Mouse (Mus musculus) G1E (cell line): ENCODE data around the gene Psph. TPM values are rescaled to one million over a fixed set of nuclear protein-coding genes. Genes with fewer than 3 reads are reported as not detected.

Experiments
- ATAC-seq: 2 replicates; pipeline ENCODE4 v1.8.0; 2016; ENCODE audit warnings: mild to moderate bottlenecking; ENCODE audit not compliant: insufficient number of reproducible peaks, poor library complexity, low FRiP score, severe bottlenecking; ENCODE audit errors: extremely low read depth
- DNase-seq: peaks from one replicate; pipeline ENCODE4 v3.0.0; 2012; ENCODE audit warnings: low spot score
- H3K27me3 ChIP-seq: 2 replicates; pipeline ENCODE4 v1.6.1; 2012; ENCODE audit warnings: mild to moderate bottlenecking, low read length, inconsistent platforms; ENCODE audit not compliant: insufficient read depth
- H3K36me3 ChIP-seq: replicated peaks from 2 replicates; pipeline ENCODE3; 2012; ENCODE audit warnings: mild to moderate bottlenecking, inconsistent platforms
- H3K4me1 ChIP-seq: 2 replicates; pipeline ENCODE4 v1.6.1; 2012; ENCODE audit warnings: low read depth, low read length, inconsistent platforms, mixed read lengths; ENCODE audit not compliant: insufficient read depth
- H3K4me3 ChIP-seq: 2 replicates; pipeline ENCODE4 v1.5.1; 2012; ENCODE audit warnings: low read depth, mild to moderate bottlenecking, inconsistent platforms, low read length, moderate library complexity, mixed read lengths
- H3K9me3 ChIP-seq: replicated peaks from 2 replicates; pipeline ENCODE4 v1.6.1; 2012; ENCODE audit warnings: inconsistent platforms
- CTCF ChIP-seq: IDR thresholded peaks from 2 replicates; pipeline ENCODE4 v1.5.1; 2012; ENCODE audit warnings: low read depth, low read length, inconsistent platforms, mixed read lengths
- GATA1 ChIP-seq: IDR thresholded peaks from 2 replicates; pipeline ENCODE4 v1.6.1; 2012; ENCODE audit warnings: borderline replicate concordance, low read length, inconsistent platforms, mixed read lengths
- GATA2 ChIP-seq: IDR thresholded peaks from 2 replicates; pipeline ENCODE4 v1.6.1; 2012; ENCODE audit warnings: low read depth, low read length, inconsistent platforms, borderline replicate concordance
- POLR2AphosphoS5 ChIP-seq: IDR thresholded peaks from 2 replicates; pipeline ENCODE4 v1.6.1; 2012; ENCODE audit warnings: low read depth, low read length, inconsistent platforms; ENCODE audit not compliant: insufficient replicate concordance
- TAL1 ChIP-seq: conservative IDR thresholded peaks from 2 replicates; pipeline ENCODE4 v1.6.1; 2012; ENCODE audit warnings: low read depth, low read length, inconsistent platforms, mixed read lengths
- polyA plus RNA-seq: library from polyadenylated mRNA; stranded (reverse); fragments of >175 nt; gene quantifications from 2 replicates; pipeline ENCODE4 v1.2.3, GENCODE M21; 2012
- total RNA-seq, 2 experiments: library from RNA; stranded (forward) in 1 of 2; stranded (reverse) in 1 of 2; fragments of 200-1000 nt in 1 of 2; fragments of >200 nt in 1 of 2; fragmentation: Nextera tagmentation in 1 of 2; gene quantifications; 2 replicates each; pipeline ENCODE4 v1.2.3; 2014 to 2017

The Psph gene
- total and polyA plus RNA-seq, 3 experiments, result 17.9 to 47.5 (median 25.1) TPM

- no peak for DNase-seq
- no peak; the same call in 1 of the 2 replicates for ATAC-seq
- Histone ChIP-seq H3K4me3 (no peak overlapping the region), H3K27me3 (no peaks in the 10 kb centered on the region), H3K4me1 (no peaks in the 10 kb centered on the region; the same call in 1 of the 2 replicates), H3K36me3 (peaks cover 76% of the 10 kb centered on the region), H3K9me3 (no peaks in the 10 kb centered on the region)
- no peak for TF ChIP-seq GATA1
- no peak for TF ChIP-seq TAL1
- TF ChIP-seq GATA2, result no peak
- TF ChIP-seq POLR2AphosphoS5, result no peak
- peak; percentile 42; the same call in 1 of the 2 replicates for TF ChIP-seq CTCF
These were observed 46.3 kb downstream of the Psph start for GRCm38 (mm10) chr5:129740976-129741375.

- no peak for TF ChIP-seq GATA1
- TF ChIP-seq GATA2, result no peak
- TF ChIP-seq POLR2AphosphoS5, result no peak
- no peak for TF ChIP-seq TAL1
- TF ChIP-seq CTCF, result no peak
- Histone ChIP-seq H3K9me3 (no peaks in the 10 kb centered on the region), H3K4me3 (no peak overlapping the region), H3K36me3 (peaks cover 55% of the 10 kb centered on the region), H3K4me1 (peaks cover 55% of the 10 kb centered on the region), H3K27me3 (no peaks in the 10 kb centered on the region)
- DNase-seq (no peak), ATAC-seq (no peak)
These were observed 56.2 kb downstream of the Psph start for GRCm38 (mm10) chr5:129731021-129731420.

- TF ChIP-seq GATA1, result no peak
- no peak for TF ChIP-seq CTCF
- no peak for TF ChIP-seq GATA2
- TF ChIP-seq TAL1, result no peak
- TF ChIP-seq POLR2AphosphoS5, result no peak
- ATAC-seq (peak; percentile 32; the same call in 1 of the 2 replicates), DNase-seq (peak; percentile 4)
- H3K36me3 ChIP-seq, result peaks cover 51% of the 10 kb centered on the region
- no peaks in the 10 kb centered on the region for H3K9me3 ChIP-seq
- H3K4me1 ChIP-seq, result peaks cover 53% of the 10 kb centered on the region
- H3K4me3 ChIP-seq, result peak overlapping the region; percentile 47; the same call in 1 of the 2 replicates
- H3K27me3 ChIP-seq, result no peaks in the 10 kb centered on the region
These were observed 56.9 kb downstream of the Psph start for GRCm38 (mm10) chr5:129730344-129730743.

GRCm38 (mm10) chr5:129729286-129729685 lies 58.0 kb downstream of the Psph start:
- Histone ChIP-seq H3K36me3 (peaks cover 40% of the 10 kb centered on the region), H3K27me3 (no peaks in the 10 kb centered on the region), H3K4me1 (peaks cover 56% of the 10 kb centered on the region), H3K9me3 (no peaks in the 10 kb centered on the region), H3K4me3 (peak overlapping the region; percentile 66; the same call in 1 of the 2 replicates)
- DNase-seq, result peak; percentile 31
- TF ChIP-seq GATA2 (no peak), GATA1 (no peak), POLR2AphosphoS5 (no peak), CTCF (no peak), TAL1 (no peak; the same call in 1 of the 2 replicates)
- peak; percentile 18; the same call in 1 of the 2 replicates for ATAC-seq

- TF ChIP-seq GATA2 (no peak), CTCF (no peak), POLR2AphosphoS5 (no peak), GATA1 (no peak), TAL1 (no peak)
- no peak for DNase-seq
- Histone ChIP-seq H3K4me1 (peaks cover 66% of the 10 kb centered on the region), H3K27me3 (no peaks in the 10 kb centered on the region), H3K9me3 (no peaks in the 10 kb centered on the region), H3K36me3 (peaks cover 31% of the 10 kb centered on the region), H3K4me3 (peak overlapping the region; percentile 48; the same call in 1 of the 2 replicates)
- no peak for ATAC-seq
These were observed 60.5 kb downstream of the Psph start for GRCm38 (mm10) chr5:129726784-129727183.

GRCm38 (mm10) chr5:129725774-129726392 lies 61.4 kb downstream of the Psph start:
- H3K27me3 ChIP-seq, result no peaks in the 10 kb centered on the region
- peaks cover 61% of the 10 kb centered on the region for H3K4me1 ChIP-seq
- TF ChIP-seq POLR2AphosphoS5 (no peak), GATA2 (no peak), TAL1 (no peak), CTCF (no peak), GATA1 (no peak)
- H3K4me3 ChIP-seq, result peak overlapping the region; percentile 79
- H3K9me3 ChIP-seq, result no peaks in the 10 kb centered on the region
- ATAC-seq (no peak), DNase-seq (no peak)
- H3K36me3 ChIP-seq, result peaks cover 29% of the 10 kb centered on the region
